Mouse (Mus musculus): ENCODE measurements at regions not wholly inside any gene's neighbourhood (a gene's known extent, or its start where the extent isn't known, plus 50 kb on each side); places are given as distances from the start of the nearest gene placed in this dataset.

DNA sequence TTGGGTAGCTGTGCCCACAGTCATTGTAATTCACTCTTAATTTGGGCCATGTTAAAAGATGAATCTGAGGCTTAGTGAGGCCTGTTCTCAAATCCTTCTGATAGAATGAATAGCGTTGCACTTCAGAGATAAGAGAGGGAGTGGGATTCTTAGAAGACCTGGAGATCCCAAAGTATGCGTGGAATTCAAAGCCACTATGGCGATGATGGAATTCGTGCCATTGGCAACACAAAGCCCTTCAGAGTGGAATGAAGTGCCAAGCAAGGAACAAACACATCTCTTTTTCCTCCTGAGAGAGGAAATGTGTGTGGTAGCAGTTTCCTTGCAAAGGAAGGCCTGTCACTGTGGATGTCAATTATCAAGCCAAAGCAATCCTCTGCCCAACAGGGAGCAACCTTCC, 248.3 kb upstream of the Rnf32 start:
- TF ChIP-seq POLR2A (IDR thresholded peaks at IDR 0.05; ENCODE audit: insufficient read depth, low read depth, low read length) (no peak), CTCF (IDR thresholded peaks at IDR 0.05; ENCODE audit: insufficient read depth, low read depth, low read length) (no peak)
- no peaks in the 10 kb centered on the region for H3K4me1 ChIP-seq (ENCODE audit: control insufficient read depth, insufficient read depth, low read length)
- H3K27ac ChIP-seq (ENCODE audit: insufficient read depth, low read depth, low read length), result no peak overlapping the region
- whole genome bisulfite sequencing, result 82% methylated on average over 4 of the region's 4 CpGs
- H3K4me3 ChIP-seq (ENCODE audit: insufficient read depth, low read depth, low read length), result no peak overlapping the region

GRCm38 (mm10) chr5:28943571-28944316, 252.0 kb upstream of the Rnf32 start:
- Histone ChIP-seq H3K27ac (ENCODE audit: insufficient read depth, low read depth, low read length) (no peak overlapping the region), H3K4me1 (ENCODE audit: control insufficient read depth, insufficient read depth, low read length) (no peaks in the 10 kb centered on the region; the same call in 1 of the 2 replicates), H3K4me3 (ENCODE audit: insufficient read depth, low read depth, low read length) (no peak overlapping the region)
- 63% methylated on average over 13 of the region's 13 CpGs for WGBS
- no peak for TF ChIP-seq CTCF (IDR thresholded peaks at IDR 0.05; ENCODE audit: insufficient read depth, low read depth, low read length)
- no peak for TF ChIP-seq POLR2A (IDR thresholded peaks at IDR 0.05; ENCODE audit: insufficient read depth, low read depth, low read length)

- WGBS, result 47% methylated on average over 5 of the region's 5 CpGs
- no peak overlapping the region for H3K27ac ChIP-seq (ENCODE audit: insufficient read depth, low read depth, low read length)
- no peak overlapping the region for H3K4me3 ChIP-seq (ENCODE audit: insufficient read depth, low read depth, low read length)
- no peaks in the 10 kb centered on the region; the same call in 1 of the 2 replicates for H3K4me1 ChIP-seq (ENCODE audit: control insufficient read depth, insufficient read depth, low read length)
- TF ChIP-seq POLR2A (IDR thresholded peaks at IDR 0.05; ENCODE audit: insufficient read depth, low read depth, low read length), result no peak
- TF ChIP-seq CTCF (IDR thresholded peaks at IDR 0.05; ENCODE audit: insufficient read depth, low read depth, low read length), result no peak
Observed at GRCm38 (mm10) chr5:28940972-28941371, 254.8 kb upstream of the Rnf32 start.

- 79% methylated on average over 4 of the region's 4 CpGs for WGBS
- Histone ChIP-seq H3K27ac (ENCODE audit: insufficient read depth, low read depth, low read length) (no peak overlapping the region), H3K4me1 (ENCODE audit: control insufficient read depth, insufficient read depth, low read length) (no peaks in the 10 kb centered on the region), H3K4me3 (ENCODE audit: insufficient read depth, low read depth, low read length) (no peak overlapping the region)
- TF ChIP-seq CTCF (IDR thresholded peaks at IDR 0.05; ENCODE audit: insufficient read depth, low read depth, low read length) (no peak), POLR2A (IDR thresholded peaks at IDR 0.05; ENCODE audit: insufficient read depth, low read depth, low read length) (no peak)
Observed at GRCm38 (mm10) chr5:28919296-28920063, 276.3 kb upstream of the Rnf32 start.

DNA sequence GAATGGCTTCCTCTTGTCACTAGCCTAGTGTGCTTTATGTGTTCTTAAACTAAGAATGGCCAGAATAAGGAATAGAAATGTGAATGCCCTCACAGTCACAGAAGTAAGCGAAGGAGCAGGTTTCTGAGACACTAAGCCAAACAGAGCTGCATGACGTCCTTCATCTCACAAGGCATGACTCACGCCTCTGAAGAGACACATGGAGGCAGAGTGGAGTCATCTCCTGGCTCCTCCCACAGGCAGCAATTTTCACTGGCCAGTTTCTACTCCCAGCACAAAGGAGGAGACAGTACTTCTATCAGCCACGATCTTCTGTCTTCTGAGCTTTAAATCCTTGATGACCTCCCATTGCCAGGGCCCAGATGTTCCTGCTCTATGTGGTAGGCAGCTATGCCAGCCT, 291.3 kb upstream of the Rnf32 start:
- Histone ChIP-seq H3K4me3 (ENCODE audit: insufficient read depth, low read depth, low read length) (no peak overlapping the region), H3K27ac (ENCODE audit: insufficient read depth, low read depth, low read length) (no peak overlapping the region), H3K4me1 (ENCODE audit: control insufficient read depth, insufficient read depth, low read length) (no peaks in the 10 kb centered on the region)
- WGBS, result 56% methylated on average over 4 of the region's 4 CpGs
- no peak for TF ChIP-seq CTCF (IDR thresholded peaks at IDR 0.05; ENCODE audit: insufficient read depth, low read depth, low read length)
- no peak for TF ChIP-seq POLR2A (IDR thresholded peaks at IDR 0.05; ENCODE audit: insufficient read depth, low read depth, low read length)

DNA sequence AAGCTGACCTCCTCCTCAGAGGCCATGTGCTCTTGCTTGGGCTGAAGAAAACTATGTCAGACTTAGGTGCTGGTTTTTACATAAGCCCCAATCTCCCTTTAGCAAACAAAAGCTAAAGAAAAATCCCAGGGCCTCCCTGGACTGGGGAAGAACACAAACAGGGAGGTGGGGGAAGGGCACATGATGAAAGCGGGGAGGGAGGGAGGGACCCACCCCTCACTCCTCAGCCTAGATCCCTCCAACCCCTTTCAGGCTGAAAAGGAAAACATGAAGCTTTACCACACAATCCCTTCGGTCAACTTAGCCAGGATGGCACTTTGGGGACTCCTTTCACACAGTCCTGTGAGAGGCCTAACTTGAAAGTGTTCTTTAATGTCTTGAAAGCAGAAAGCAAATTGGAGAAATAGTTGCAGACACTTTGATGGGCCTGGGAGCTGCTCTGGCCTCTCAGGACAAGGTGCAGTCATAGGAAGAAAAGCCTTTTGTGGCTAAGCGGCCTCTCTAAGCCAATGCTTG, 291.9 kb upstream of the Rnf32 start:
- 68% methylated on average over 3 of the region's 3 CpGs for WGBS
- TF ChIP-seq CTCF (IDR thresholded peaks at IDR 0.05; ENCODE audit: insufficient read depth, low read depth, low read length) (no peak), POLR2A (IDR thresholded peaks at IDR 0.05; ENCODE audit: insufficient read depth, low read depth, low read length) (no peak)
- no peaks in the 10 kb centered on the region for H3K4me1 ChIP-seq (ENCODE audit: control insufficient read depth, insufficient read depth, low read length)
- H3K4me3 ChIP-seq (ENCODE audit: insufficient read depth, low read depth, low read length), result no peak overlapping the region
- H3K27ac ChIP-seq (ENCODE audit: insufficient read depth, low read depth, low read length), result no peak overlapping the region

- WGBS, result 75% methylated on average over 10 of the region's 10 CpGs
- Histone ChIP-seq H3K4me3 (ENCODE audit: insufficient read depth, low read depth, low read length) (no peak overlapping the region), H3K27ac (ENCODE audit: insufficient read depth, low read depth, low read length) (no peak overlapping the region), H3K4me1 (ENCODE audit: control insufficient read depth, insufficient read depth, low read length) (no peaks in the 10 kb centered on the region)
- TF ChIP-seq POLR2A (IDR thresholded peaks at IDR 0.05; ENCODE audit: insufficient read depth, low read depth, low read length), result no peak
- no peak for TF ChIP-seq CTCF (IDR thresholded peaks at IDR 0.05; ENCODE audit: insufficient read depth, low read depth, low read length)
Observed at GRCm38 (mm10) chr5:28892703-28893249, 303.0 kb upstream of the Rnf32 start.

- Histone ChIP-seq H3K4me1 (ENCODE audit: control insufficient read depth, insufficient read depth, low read length) (no peaks in the 10 kb centered on the region), H3K27ac (ENCODE audit: insufficient read depth, low read depth, low read length) (no peak overlapping the region), H3K4me3 (ENCODE audit: insufficient read depth, low read depth, low read length) (no peak overlapping the region)
- TF ChIP-seq CTCF (IDR thresholded peaks at IDR 0.05; ENCODE audit: insufficient read depth, low read depth, low read length), result no peak
- TF ChIP-seq POLR2A (IDR thresholded peaks at IDR 0.05; ENCODE audit: insufficient read depth, low read depth, low read length), result no peak
- WGBS, result 92% methylated on average over 7 of the region's 7 CpGs
Observed at GRCm38 (mm10) chr5:28891988-28892387, 303.8 kb upstream of the Rnf32 start.

Data from olfactory bulb, adult 2 months (tissue).